Mouse (Mus musculus): ENCODE data around the gene Smim8. TPM values are rescaled to one million over a fixed set of nuclear protein-coding genes. Genes with fewer than 3 reads are reported as not detected.
"Not testable (repeated sequence)": the region's sequence is repeated elsewhere in the genome, so short reads cannot be mapped to it uniquely, and the experiment has no call there.

The Smim8 gene
- polyA plus RNA-seq, 1 experiment from 2014 or later, result 43.5 TPM

- Histone ChIP-seq H3K9me3 (no peaks in the 10 kb centered on the region), H3K4me1 (peaks cover 4% of the 10 kb centered on the region; the same call in 1 of the 2 replicates), H3K27me3 (replicated peaks) (no peaks in the 10 kb centered on the region), H3K9ac (no peak overlapping the region), H3K4me3 (no peak overlapping the region), H3K4me2 (replicated peaks) (0 out of 2 replicates have a peak overlapping the region, but pooled peaks have one; percentile 1), H3K36me3 (0 out of 2 replicates have a peak, but pooled peaks cover 4% of the 10 kb centered on the region), H3K27ac (no peak overlapping the region)
- 3% methylated on average over 8 of the region's 8 CpGs for WGBS
- ATAC-seq (ENCODE audit: low FRiP score, low read depth), result peak; percentile 87
These were observed 6.4 kb downstream of the Smim8 start for GRCm38 (mm10) chr4:34771652-34772371.

- 92% methylated on average over 1 of the region's 1 CpGs for WGBS
- Histone ChIP-seq H3K27ac (no peak within 1 kb of the TSS), H3K27me3 (replicated peaks) (no peaks in the 10 kb centered on the region), H3K9me3 (no peaks in the 10 kb centered on the region), H3K4me3 (no peak within 1 kb of the TSS), H3K9ac (no peak within 1 kb of the TSS), H3K36me3 (no peaks in the 10 kb centered on the region), H3K4me2 (replicated peaks) (no peak within 1 kb of the TSS), H3K4me1 (no peaks in the 10 kb centered on the region)
- no peak for ATAC-seq (ENCODE audit: low FRiP score, low read depth)
These were observed 22.1 kb downstream of the Smim8 start, which contains the start of gene Gm136 for GRCm38 (mm10) chr4:34756163-34756562. Gene Gm136, minus strand, starts transcription at chr4:34756263.

GRCm38 (mm10) chr4:34749236-34749635 lies 29.0 kb downstream of the Smim8 start:
- H3K9ac ChIP-seq, result no peak overlapping the region
- no peaks in the 10 kb centered on the region for H3K27me3 ChIP-seq (replicated peaks)
- H3K27ac ChIP-seq, result no peak overlapping the region
- H3K4me2 ChIP-seq (replicated peaks), result no peak overlapping the region
- no peaks in the 10 kb centered on the region for H3K4me1 ChIP-seq
- no peak for ATAC-seq (ENCODE audit: low FRiP score, low read depth)
- H3K4me3 ChIP-seq, result no peak overlapping the region
- H3K9me3 ChIP-seq, result no peaks in the 10 kb centered on the region
- no peaks in the 10 kb centered on the region for H3K36me3 ChIP-seq
- 67% methylated on average over 6 of the region's 6 CpGs for WGBS

- Histone ChIP-seq H3K9me3 (no peaks in the 10 kb centered on the region), H3K27me3 (replicated peaks) (no peaks in the 10 kb centered on the region), H3K4me1 (no peaks in the 10 kb centered on the region), H3K9ac (no peak overlapping the region), H3K4me2 (replicated peaks) (no peak overlapping the region), H3K4me3 (no peak overlapping the region), H3K36me3 (no peaks in the 10 kb centered on the region), H3K27ac (no peak overlapping the region)
- no peak for ATAC-seq (ENCODE audit: low FRiP score, low read depth)
- WGBS, result 75% methylated on average over 3 of the region's 3 CpGs
These were observed 43.8 kb downstream of the Smim8 start for GRCm38 (mm10) chr4:34734461-34734860.

- not testable (repeated sequence) for H3K27me3 ChIP-seq (replicated peaks); H3K4me2 ChIP-seq (replicated peaks); H3K36me3 ChIP-seq; H3K4me3 ChIP-seq; H3K27ac ChIP-seq; H3K9ac ChIP-seq; H3K4me1 ChIP-seq; H3K9me3 ChIP-seq; ATAC-seq (ENCODE audit: low FRiP score, low read depth)
- 38% methylated on average over 2 of the region's 2 CpGs for WGBS
These were observed 44.8 kb downstream of the Smim8 start for GRCm38 (mm10) chr4:34733415-34733814.

GRCm38 (mm10) chr4:34729851-34730341 lies 48.3 kb downstream of the Smim8 start, which contains the start of gene Cfap206:
Gene Cfap206, minus strand, starts transcription at chr4:34730206.
- Histone ChIP-seq H3K27me3 (replicated peaks) (no peaks in the 10 kb centered on the region), H3K9me3 (no peaks in the 10 kb centered on the region), H3K27ac (no peak within 1 kb of the TSS), H3K4me3 (peak within 1 kb of the TSS; percentile 50), H3K4me1 (no peaks in the 10 kb centered on the region), H3K36me3 (no peaks in the 10 kb centered on the region), H3K9ac (peak within 1 kb of the TSS; percentile 44), H3K4me2 (replicated peaks) (peak within 1 kb of the TSS; percentile 87)
- under 1% methylated on average over 38 of the region's 38 CpGs for WGBS
- ATAC-seq (ENCODE audit: low FRiP score, low read depth), result peak; percentile 98

GRCm38 (mm10) chr4:34725710-34726109 lies 52.5 kb downstream of the Smim8 start:
- H3K27ac ChIP-seq; H3K27me3 ChIP-seq (replicated peaks); ATAC-seq (ENCODE audit: low FRiP score, low read depth); H3K4me3 ChIP-seq; H3K9ac ChIP-seq; H3K9me3 ChIP-seq; H3K4me2 ChIP-seq (replicated peaks); H3K4me1 ChIP-seq; H3K36me3 ChIP-seq: not testable (repeated sequence)
- 92% methylated on average over 3 of the region's 3 CpGs for whole genome bisulfite sequencing

GRCm38 (mm10) chr4:34724306-34724705 lies 53.9 kb downstream of the Smim8 start:
- no peak overlapping the region for H3K4me3 ChIP-seq
- 67% methylated on average over 4 of the region's 4 CpGs for WGBS
- no peaks in the 10 kb centered on the region for H3K27me3 ChIP-seq (replicated peaks)
- no peaks in the 10 kb centered on the region for H3K36me3 ChIP-seq
- no peak overlapping the region for H3K9ac ChIP-seq
- no peak overlapping the region for H3K27ac ChIP-seq
- no peaks in the 10 kb centered on the region for H3K4me1 ChIP-seq
- no peak overlapping the region for H3K4me2 ChIP-seq (replicated peaks)
- H3K9me3 ChIP-seq, result peaks cover 7% of the 10 kb centered on the region
- ATAC-seq (ENCODE audit: low FRiP score, low read depth), result no peak

GRCm38 (mm10) chr4:34723186-34723585 lies 55.0 kb downstream of the Smim8 start:
- no peak overlapping the region for H3K4me3 ChIP-seq
- WGBS, result 62% methylated on average over 4 of the region's 4 CpGs
- ATAC-seq (ENCODE audit: low FRiP score, low read depth), result no peak

GRCm38 (mm10) chr4:34720127-34720895 lies 57.9 kb downstream of the Smim8 start:
- no peak for ATAC-seq (ENCODE audit: low FRiP score, low read depth)
- 90% methylated on average over 7 of the region's 7 CpGs for WGBS
- Histone ChIP-seq H3K4me2 (replicated peaks) (no peak overlapping the region), H3K4me1 (no peaks in the 10 kb centered on the region), H3K9me3 (peaks cover 7% of the 10 kb centered on the region), H3K27ac (no peak overlapping the region), H3K4me3 (no peak overlapping the region), H3K27me3 (replicated peaks) (no peaks in the 10 kb centered on the region), H3K9ac (no peak overlapping the region), H3K36me3 (no peaks in the 10 kb centered on the region)

More at GRCm38 (mm10) chr4:34723186-34723585, 55.0 kb downstream of the Smim8 start:
- Histone ChIP-seq H3K36me3 (no peaks in the 10 kb centered on the region), H3K9ac (no peak overlapping the region), H3K27me3 (replicated peaks) (no peaks in the 10 kb centered on the region), H3K27ac (no peak overlapping the region), H3K9me3 (peaks cover 7% of the 10 kb centered on the region), H3K4me2 (replicated peaks) (no peak overlapping the region), H3K4me1 (no peaks in the 10 kb centered on the region)

GRCm38 (mm10) chr4:34719421-34719820 lies 58.8 kb downstream of the Smim8 start:
- Histone ChIP-seq H3K4me2 (replicated peaks) (no peak overlapping the region), H3K9ac (no peak overlapping the region), H3K4me1 (no peaks in the 10 kb centered on the region), H3K4me3 (no peak overlapping the region), H3K27ac (no peak overlapping the region), H3K27me3 (replicated peaks) (no peaks in the 10 kb centered on the region), H3K36me3 (no peaks in the 10 kb centered on the region), H3K9me3 (peaks cover 7% of the 10 kb centered on the region)
- WGBS, result 97% methylated on average over 12 of the region's 12 CpGs
- ATAC-seq (ENCODE audit: low FRiP score, low read depth), result no peak

All from neural tube, embryonic 12.5 days (tissue).